Mouse (Mus musculus): ENCODE results near the gene St6galnac3. TPM values are rescaled to one million over a fixed set of nuclear protein-coding genes. Genes with fewer than 3 reads are reported as not detected.

Gene St6galnac3
- polyA plus RNA-seq, 1 experiment from 2014 or later = 34.1 TPM

DNA sequence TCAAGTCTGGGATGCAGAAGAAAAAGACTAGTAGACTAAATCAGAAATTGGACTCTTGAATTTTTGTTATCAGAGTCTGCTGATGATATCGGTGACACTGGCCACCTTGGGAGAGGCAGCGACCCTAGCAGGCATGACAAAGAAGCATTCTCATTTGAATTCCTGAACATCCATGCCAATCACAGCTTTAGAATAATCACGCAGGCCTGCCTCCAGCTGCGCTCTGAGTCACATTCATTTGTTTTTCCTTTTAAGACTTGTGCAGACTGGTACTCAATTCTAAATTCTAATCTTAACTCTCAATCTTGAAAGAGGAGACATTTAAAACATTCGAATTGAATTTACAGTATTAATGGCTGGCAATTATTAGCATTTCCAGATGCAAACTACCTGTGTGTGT is 83.2 kb downstream of the St6galnac3 start:
- DNase-seq = no peak
- Histone ChIP-seq H3K9ac (no peak overlapping the region), H3K36me3 (ENCODE audit: insufficient read depth) (no peaks in the 10 kb centered on the region), H3K4me1 (ENCODE audit: insufficient read depth) (no peaks in the 10 kb centered on the region), H3K4me2 (no peak overlapping the region), H3K4me3 (ENCODE audit: low read depth, low read length) (no peak overlapping the region), H3K9me3 (ENCODE audit: low read depth, low read length) (no peaks in the 10 kb centered on the region), H3K27ac (ENCODE audit: low read depth) (no peak overlapping the region), H3K27me3 (ENCODE audit: insufficient read depth, low read length) (no peaks in the 10 kb centered on the region)
- 89% methylated on average over 5 of the region's 5 CpGs for WGBS
- no peak for ATAC-seq (ENCODE audit: insufficient read depth)
- no peak for TF ChIP-seq CTCF (IDR thresholded peaks at IDR 0.05; ENCODE audit: low read depth)

DNA sequence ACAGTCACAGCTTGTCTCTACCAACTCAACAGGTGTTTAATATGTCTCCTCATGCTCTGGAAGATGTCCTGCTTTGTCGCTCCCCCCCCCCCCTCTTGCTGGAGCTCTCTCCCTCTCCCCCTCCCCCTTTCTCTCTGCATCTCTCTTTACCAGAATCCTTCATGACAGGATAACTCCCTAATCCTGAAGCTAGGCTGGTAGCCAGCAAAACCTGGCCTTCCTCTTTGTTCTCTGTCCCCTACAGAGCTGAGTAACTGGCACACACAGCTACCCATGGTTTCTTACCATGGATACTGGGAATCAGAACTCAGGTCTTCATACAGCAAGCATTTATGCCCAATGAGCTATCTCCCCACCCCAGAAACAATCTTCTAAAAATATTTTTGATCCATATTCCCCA is 87.6 kb downstream of the St6galnac3 start:
- no peaks in the 10 kb centered on the region for H3K36me3 ChIP-seq (ENCODE audit: insufficient read depth)
- WGBS = 67% methylated on average over 1 of the region's 1 CpGs
- ATAC-seq (ENCODE audit: insufficient read depth) = no peak

DNA sequence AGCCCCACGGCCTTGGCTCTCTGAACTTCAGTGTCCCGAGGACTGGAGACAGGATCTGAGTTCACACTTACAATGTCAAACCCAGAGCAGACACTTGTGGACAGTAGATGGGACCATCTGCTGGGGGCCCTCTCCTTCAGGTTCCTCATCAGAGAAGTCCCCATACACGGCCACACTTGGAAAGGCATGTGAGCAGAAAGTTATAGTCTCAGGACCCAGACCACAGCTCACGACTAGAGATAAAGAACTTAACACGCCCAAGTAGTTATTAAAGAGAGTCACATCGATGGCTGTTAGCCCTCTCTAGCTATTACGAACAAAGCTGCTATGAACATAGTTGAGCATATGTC is 88.2 kb downstream of the St6galnac3 start:
- no peak overlapping the region for H3K4me3 ChIP-seq (ENCODE audit: low read depth, low read length)
- TF ChIP-seq CTCF (IDR thresholded peaks at IDR 0.05; ENCODE audit: low read depth) = no peak
- H3K27me3 ChIP-seq (ENCODE audit: insufficient read depth, low read length) = no peaks in the 10 kb centered on the region
- 69% methylated on average over 7 of the region's 7 CpGs for WGBS
- no peak overlapping the region for H3K4me2 ChIP-seq
- no peaks in the 10 kb centered on the region for H3K9me3 ChIP-seq (ENCODE audit: low read depth, low read length)
- no peak for DNase-seq
- ATAC-seq (ENCODE audit: insufficient read depth) = no peak
- peak overlapping the region; percentile 18; the same call in 1 of the 2 replicates for H3K27ac ChIP-seq (ENCODE audit: low read depth)
- H3K9ac ChIP-seq = no peak overlapping the region
- H3K36me3 ChIP-seq (ENCODE audit: insufficient read depth) = no peaks in the 10 kb centered on the region
- H3K4me1 ChIP-seq (ENCODE audit: insufficient read depth) = no peaks in the 10 kb centered on the region

More for the DNA sequence above, 87.6 kb downstream of the St6galnac3 start:
- no peak for DNase-seq
- Histone ChIP-seq H3K4me3 (ENCODE audit: low read depth, low read length) (no peak overlapping the region), H3K27me3 (ENCODE audit: insufficient read depth, low read length) (no peaks in the 10 kb centered on the region), H3K27ac (ENCODE audit: low read depth) (no peak overlapping the region), H3K9ac (no peak overlapping the region), H3K9me3 (ENCODE audit: low read depth, low read length) (no peaks in the 10 kb centered on the region), H3K4me2 (no peak overlapping the region), H3K4me1 (ENCODE audit: insufficient read depth) (no peaks in the 10 kb centered on the region)
- TF ChIP-seq CTCF (IDR thresholded peaks at IDR 0.05; ENCODE audit: low read depth) = no peak

DNA sequence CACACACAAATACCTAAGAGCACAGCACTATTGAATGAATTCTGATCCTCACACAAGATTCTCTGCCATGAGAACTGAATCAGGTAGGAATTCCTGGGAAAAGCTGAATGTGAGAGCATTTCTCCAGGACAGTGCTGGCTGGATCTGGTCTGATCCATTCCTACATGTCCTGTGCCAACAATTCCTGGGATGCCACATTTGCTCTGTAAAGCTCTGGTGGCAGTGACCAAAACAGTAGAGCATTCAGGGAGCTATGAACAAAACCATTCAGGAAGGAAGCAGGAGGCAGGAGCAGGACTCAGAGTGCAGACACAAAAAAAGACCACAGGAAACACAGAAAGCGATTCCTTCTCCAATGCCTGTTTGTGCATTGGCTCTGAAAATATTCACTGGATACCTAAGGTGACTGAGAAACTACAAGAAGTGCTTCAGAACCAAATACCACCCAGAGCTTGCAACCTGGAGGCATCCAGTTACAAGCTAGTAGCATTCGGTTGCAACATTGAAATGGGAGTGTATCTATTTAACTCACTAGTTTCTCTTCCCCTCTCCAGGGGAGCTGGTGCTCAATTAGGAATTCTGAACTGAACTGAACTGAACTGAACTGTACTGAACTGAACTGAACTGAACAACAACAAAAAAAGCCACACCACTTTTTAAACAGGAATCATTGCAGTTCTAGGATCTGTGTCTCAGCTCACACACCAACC is 88.7 kb downstream of the St6galnac3 start:
- 44% methylated on average over 2 of the region's 2 CpGs for WGBS
- TF ChIP-seq CTCF (IDR thresholded peaks at IDR 0.05; ENCODE audit: low read depth) = no peak

DNA sequence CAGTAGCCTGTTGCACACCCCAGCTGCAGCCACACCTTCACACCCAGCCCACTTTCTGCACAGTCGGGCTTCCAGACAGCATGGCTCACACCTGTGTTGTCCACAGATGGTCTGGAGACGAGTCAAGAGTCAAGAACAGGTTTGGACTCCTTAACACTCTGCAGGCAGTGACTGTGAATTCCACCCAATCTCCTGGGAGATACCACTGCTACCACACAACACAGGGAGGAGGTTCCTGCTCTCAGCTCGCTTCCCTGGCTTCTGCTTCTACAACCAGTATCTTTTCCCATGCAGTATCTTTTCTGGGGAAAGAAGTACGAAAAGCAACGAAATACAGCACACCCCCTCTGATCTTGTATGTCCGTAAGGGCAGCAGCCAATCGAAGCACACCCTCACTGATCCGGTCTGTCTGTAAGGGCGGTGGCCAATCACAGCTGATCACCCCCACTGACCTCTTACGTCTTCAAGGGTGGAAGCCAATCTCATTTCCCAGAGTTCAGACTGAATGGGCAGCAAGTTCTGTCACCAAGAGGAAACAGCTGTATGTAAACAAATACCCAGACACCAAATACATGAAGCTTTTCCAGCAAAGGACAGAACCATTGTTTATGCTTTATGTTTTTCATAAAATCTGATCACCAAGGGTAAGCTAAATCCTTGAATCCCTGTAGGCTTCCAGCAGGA is 92.8 kb downstream of the St6galnac3 start:
- DNase-seq (peak; percentile 82), ATAC-seq (ENCODE audit: insufficient read depth) (peak; percentile 96)
- H3K4me2 ChIP-seq = peak overlapping the region; percentile 18; the same call in 1 of the 2 replicates
- H3K4me3 ChIP-seq (ENCODE audit: low read depth, low read length) = no peak overlapping the region
- H3K9ac ChIP-seq = no peak overlapping the region
- H3K4me1 ChIP-seq (ENCODE audit: insufficient read depth) = no peaks in the 10 kb centered on the region
- H3K27me3 ChIP-seq (ENCODE audit: insufficient read depth, low read length) = no peaks in the 10 kb centered on the region
- H3K9me3 ChIP-seq (ENCODE audit: low read depth, low read length) = no peaks in the 10 kb centered on the region
- WGBS = 53% methylated on average over 10 of the region's 10 CpGs
- TF ChIP-seq CTCF (IDR thresholded peaks at IDR 0.05; ENCODE audit: low read depth) = no peak
- H3K27ac ChIP-seq (ENCODE audit: low read depth) = peak overlapping the region; percentile 67; the same call in 1 of the 2 replicates
- no peaks in the 10 kb centered on the region for H3K36me3 ChIP-seq (ENCODE audit: insufficient read depth)

More for the DNA sequence above, 88.7 kb downstream of the St6galnac3 start:
- no peaks in the 10 kb centered on the region for H3K9me3 ChIP-seq (ENCODE audit: low read depth, low read length)
- no peak overlapping the region for H3K4me2 ChIP-seq
- H3K27me3 ChIP-seq (ENCODE audit: insufficient read depth, low read length) = no peaks in the 10 kb centered on the region
- H3K36me3 ChIP-seq (ENCODE audit: insufficient read depth) = no peaks in the 10 kb centered on the region
- no peak overlapping the region for H3K9ac ChIP-seq
- no peaks in the 10 kb centered on the region for H3K4me1 ChIP-seq (ENCODE audit: insufficient read depth)
- ATAC-seq (ENCODE audit: insufficient read depth) = no peak
- no peak overlapping the region for H3K4me3 ChIP-seq (ENCODE audit: low read depth, low read length)
- no peak for DNase-seq
- H3K27ac ChIP-seq (ENCODE audit: low read depth) = peak overlapping the region; percentile 18; the same call in 1 of the 2 replicates

DNA sequence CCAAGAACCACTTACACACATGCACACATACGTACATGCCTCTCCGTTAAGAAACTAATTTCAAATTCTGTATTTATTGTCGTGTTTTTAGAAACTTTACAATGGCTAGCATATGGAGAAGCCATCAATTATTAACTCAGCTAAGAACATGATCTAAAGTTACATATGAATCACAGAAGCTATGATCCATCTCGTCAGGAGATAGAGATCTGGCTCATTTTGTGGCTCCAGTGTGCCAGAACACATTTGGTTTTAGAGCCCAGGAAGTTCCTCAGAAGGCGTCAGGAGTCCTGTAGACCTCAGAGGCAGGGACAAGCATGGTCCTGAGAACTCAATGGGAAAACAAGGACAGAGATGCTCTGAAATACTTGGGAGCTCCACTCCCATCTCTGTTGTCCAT is 98.7 kb downstream of the St6galnac3 start:
- no peaks in the 10 kb centered on the region for H3K27me3 ChIP-seq (ENCODE audit: insufficient read depth, low read length)
- no peak overlapping the region for H3K4me3 ChIP-seq (ENCODE audit: low read depth, low read length)
- 77% methylated on average over 5 of the region's 5 CpGs for WGBS
- no peak for ATAC-seq (ENCODE audit: insufficient read depth)
- H3K9me3 ChIP-seq (ENCODE audit: low read depth, low read length) = no peaks in the 10 kb centered on the region
- no peak for DNase-seq
- no peak for TF ChIP-seq CTCF (IDR thresholded peaks at IDR 0.05; ENCODE audit: low read depth)
- no peak overlapping the region for H3K27ac ChIP-seq (ENCODE audit: low read depth)
- no peaks in the 10 kb centered on the region for H3K36me3 ChIP-seq (ENCODE audit: insufficient read depth)
- no peak overlapping the region for H3K9ac ChIP-seq
- H3K4me1 ChIP-seq (ENCODE audit: insufficient read depth) = no peaks in the 10 kb centered on the region
- H3K4me2 ChIP-seq = no peak overlapping the region

DNA sequence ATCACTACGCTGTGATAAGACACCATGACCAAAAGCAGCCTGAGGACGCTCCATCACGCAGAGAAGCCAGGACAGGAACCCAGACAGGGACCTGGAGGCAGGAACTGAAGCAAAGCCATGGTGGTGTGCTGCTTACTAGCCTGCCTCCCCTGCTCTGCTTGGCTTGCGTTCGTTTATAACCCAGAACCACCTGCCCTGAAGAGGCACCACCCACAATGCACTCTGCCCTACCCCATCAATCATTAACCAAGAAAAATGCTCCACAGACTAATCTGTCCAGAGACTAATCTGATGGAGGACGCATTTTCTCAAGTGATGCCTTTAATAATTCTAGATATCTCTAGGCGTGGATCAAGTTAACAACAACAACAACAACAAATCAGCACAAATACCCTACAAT is 106.0 kb downstream of the St6galnac3 start:
- no peak overlapping the region for H3K9ac ChIP-seq
- no peaks in the 10 kb centered on the region for H3K36me3 ChIP-seq (ENCODE audit: insufficient read depth)
- no peak for ATAC-seq (ENCODE audit: insufficient read depth)
- H3K4me3 ChIP-seq (ENCODE audit: low read depth, low read length) = no peak overlapping the region
- H3K4me1 ChIP-seq (ENCODE audit: insufficient read depth) = 0 out of 2 replicates have a peak, but pooled peaks cover 7% of the 10 kb centered on the region
- no peak overlapping the region for H3K27ac ChIP-seq (ENCODE audit: low read depth)
- H3K4me2 ChIP-seq = no peak overlapping the region
- no peak for TF ChIP-seq CTCF (IDR thresholded peaks at IDR 0.05; ENCODE audit: low read depth)
- no peaks in the 10 kb centered on the region for H3K9me3 ChIP-seq (ENCODE audit: low read depth, low read length)
- no peaks in the 10 kb centered on the region for H3K27me3 ChIP-seq (ENCODE audit: insufficient read depth, low read length)
- 86% methylated on average over 7 of the region's 7 CpGs for WGBS
- DNase-seq = no peak
